Mouse (Mus musculus): Measurements from ENCODE around the gene Pcgf1.

- TF ChIP-seq CTCF (IDR thresholded peaks at IDR 0.05; ENCODE audit: insufficient read depth, low read depth, low read length) (no peak), POLR2A (IDR thresholded peaks at IDR 0.05; ENCODE audit: insufficient read depth, low read depth, low read length) (no peak)
These were observed 8.7 kb downstream of the Pcgf1 start, which contains the start of gene Lbx2 for GRCm38 (mm10) chr6:83086121-83087035.

Measured in olfactory bulb, adult 2 months (tissue).